Mouse (Mus musculus) heart, embryonic 12.5 days (tissue): Measurements from ENCODE around the gene Faah. TPM values are rescaled to one million over a fixed set of nuclear protein-coding genes. Genes with fewer than 3 reads are reported as not detected.

ENCODE experiments used
- ATAC-seq: fragments of 200-750 bp; cut with Nextera tagmentation; 2 replicates; pipeline ENCODE4 v1.8.0; 2017; ENCODE audit warnings: moderate TSS enrichment, moderate library complexity; ENCODE audit not compliant: insufficient number of reproducible peaks, low FRiP score
- H3K27ac ChIP-seq: fragments of 300-500 bp; sonication (generic); 2 replicates; pipeline ENCODE4 v1.5.1; 2016; ENCODE audit warnings: mild to moderate bottlenecking, moderate library complexity; ENCODE audit not compliant: poor library complexity, severe bottlenecking
- H3K27me3 ChIP-seq: fragments of 300-500 bp; sonication (generic); replicated peaks from 2 replicates; pipeline ENCODE4 v1.6.1; 2016; ENCODE audit warnings: mild to moderate bottlenecking, moderate library complexity
- H3K36me3 ChIP-seq: fragments of 300-500 bp; sonication (generic); 2 replicates; pipeline ENCODE4 v1.6.1; 2016; ENCODE audit warnings: mild to moderate bottlenecking, moderate library complexity
- H3K4me1 ChIP-seq: fragments of 300-500 bp; sonication (generic); replicated peaks from 2 replicates; pipeline ENCODE4 v1.6.1; 2016; ENCODE audit warnings: mild to moderate bottlenecking
- H3K4me2 ChIP-seq: fragments of 300-500 bp; sonication (generic); 2 replicates; pipeline ENCODE4 v1.6.1; 2016; ENCODE audit warnings: mild to moderate bottlenecking, moderate library complexity
- H3K4me3 ChIP-seq: fragments of 300-500 bp; sonication (generic); 2 replicates; pipeline ENCODE4 v1.5.1; 2016; ENCODE audit warnings: mild to moderate bottlenecking
- H3K9ac ChIP-seq: fragments of 300-500 bp; sonication (generic); 2 replicates; pipeline ENCODE4 v1.6.1; 2016; ENCODE audit warnings: mild to moderate bottlenecking, moderate library complexity
- H3K9me3 ChIP-seq: fragments of 300-500 bp; sonication (generic); replicated peaks from 2 replicates; pipeline ENCODE4 v1.6.1; 2016; ENCODE audit warnings: mild to moderate bottlenecking, moderate library complexity
- WGBS: fragments of 180-500 bp; shearing (Covaris S2); methylation state at CpG from one replicate; pipeline ENCODE4 v1.1.7; 2016; 5-methylcytosine and 5-hydroxymethylcytosine counted together
- polyA plus RNA-seq: library from polyadenylated mRNA; unstranded; fragments of >200 nt; fragmentation: Nextera tagmentation; extraction: Ambion mirVana; gene quantifications from 2 replicates; pipeline ENCODE4 v1.2.1, GENCODE M21; 2016

Gene Faah
- polyA plus RNA-seq, 1 experiment from 2014 or later, result 1.3 TPM

- no peaks in the 10 kb centered on the region for H3K36me3 ChIP-seq
- peaks cover 99% of the 10 kb centered on the region for H3K27me3 ChIP-seq
- no peak overlapping the region for H3K27ac ChIP-seq
- no peak overlapping the region for H3K9ac ChIP-seq
- no peak for ATAC-seq
- H3K9me3 ChIP-seq, result no peaks in the 10 kb centered on the region
- WGBS, result 9% methylated on average over 9 of the region's 9 CpGs
- no peak overlapping the region for H3K4me3 ChIP-seq
- H3K4me1 ChIP-seq, result peaks cover 21% of the 10 kb centered on the region; the same call in 1 of the 2 replicates
- no peak overlapping the region for H3K4me2 ChIP-seq
Observed at GRCm38 (mm10) chr4:115941242-115941820, 76.4 kb downstream of the Faah start.

DNA sequence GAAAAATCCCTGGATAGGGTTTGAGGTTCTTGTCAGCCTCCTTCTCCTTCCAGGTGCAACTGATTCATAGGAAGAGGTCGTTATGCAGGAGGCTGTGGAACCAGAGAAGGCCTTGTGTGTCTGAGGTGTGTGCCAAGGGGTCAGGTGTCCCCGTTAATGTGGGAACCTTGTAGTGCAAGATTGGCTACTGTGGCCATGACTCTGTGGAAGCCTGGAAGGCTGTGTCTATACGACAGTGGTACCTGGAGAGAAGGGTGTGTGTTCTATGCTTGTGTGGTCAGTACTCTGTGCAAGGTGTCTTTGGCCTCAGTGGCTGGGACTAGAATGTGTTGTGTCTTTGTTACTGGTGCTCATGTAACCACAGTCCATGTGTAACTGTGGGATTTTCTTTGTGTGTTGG lies 77.0 kb downstream of the Faah start:
- WGBS, result 10% methylated on average over 3 of the region's 3 CpGs
- ATAC-seq, result no peak
- Histone ChIP-seq H3K9ac (no peak overlapping the region), H3K27me3 (peaks cover 98% of the 10 kb centered on the region), H3K4me1 (peaks cover 26% of the 10 kb centered on the region; the same call in 1 of the 2 replicates), H3K9me3 (no peaks in the 10 kb centered on the region), H3K4me3 (no peak overlapping the region), H3K4me2 (no peak overlapping the region), H3K36me3 (no peaks in the 10 kb centered on the region), H3K27ac (no peak overlapping the region)

GRCm38 (mm10) chr4:115939295-115940102 lies 78.2 kb downstream of the Faah start, which contains the start of gene Dmbx1:
Dmbx1 (minus strand) TSS chr4:115939926.
- Histone ChIP-seq H3K27ac (no peak within 1 kb of the TSS), H3K4me1 (peaks cover 27% of the 10 kb centered on the region; the same call in 1 of the 2 replicates), H3K9me3 (no peaks in the 10 kb centered on the region), H3K9ac (no peak within 1 kb of the TSS), H3K4me3 (peak within 1 kb of the TSS; percentile 50), H3K36me3 (no peaks in the 10 kb centered on the region), H3K4me2 (peak within 1 kb of the TSS; percentile 78), H3K27me3 (peaks cover 98% of the 10 kb centered on the region)
- under 1% methylated on average over 71 of the region's 71 CpGs for WGBS
- ATAC-seq, result no peak

DNA sequence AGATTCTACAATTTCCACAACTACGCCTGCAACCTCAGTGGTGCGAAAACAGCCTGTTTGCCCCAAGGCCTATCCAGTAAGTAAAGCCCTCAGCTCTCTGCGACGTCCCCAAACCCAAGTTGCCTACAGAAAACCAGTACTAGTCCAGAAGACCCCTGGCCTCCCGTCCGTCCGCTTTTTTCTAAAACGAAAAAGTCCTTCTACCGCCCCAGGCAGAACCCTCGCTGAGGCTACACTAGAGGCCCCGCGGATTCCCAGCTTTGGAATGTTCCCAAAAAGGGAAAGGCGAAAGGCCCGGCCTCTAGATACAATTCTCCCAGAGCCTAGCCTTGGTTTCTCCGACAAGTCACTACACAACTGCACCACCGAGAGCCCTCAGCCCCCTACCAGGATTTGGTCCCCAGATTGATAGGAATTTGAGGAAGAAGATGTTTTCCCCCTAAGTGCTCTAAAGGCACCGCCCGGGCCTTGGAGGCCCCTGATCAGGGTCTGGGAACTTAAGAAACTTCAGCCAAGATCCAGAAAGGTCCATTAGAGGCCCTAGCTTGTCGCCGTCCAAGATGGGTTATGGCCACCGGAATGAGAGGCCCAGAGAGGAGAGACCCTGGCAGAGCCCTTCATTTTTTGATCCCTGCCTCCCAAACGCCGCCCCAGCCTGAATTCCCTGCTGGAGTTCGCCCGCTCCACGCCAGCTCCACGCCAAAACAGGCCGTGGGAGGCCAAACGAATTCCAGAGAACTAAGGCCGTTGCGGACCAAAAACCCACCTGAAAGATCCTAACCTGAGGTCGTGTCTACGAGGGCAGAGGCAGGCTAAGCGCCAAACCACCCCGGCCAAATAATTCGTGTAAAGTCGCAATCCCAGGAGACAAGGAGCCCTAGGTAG lies 79.2 kb downstream of the Faah start:
- H3K27me3 ChIP-seq, result peaks cover 98% of the 10 kb centered on the region
- H3K27ac ChIP-seq, result no peak overlapping the region
- H3K4me1 ChIP-seq, result peaks cover 24% of the 10 kb centered on the region; the same call in 1 of the 2 replicates
- H3K36me3 ChIP-seq, result no peaks in the 10 kb centered on the region
- peak overlapping the region; percentile 78; the same call in 1 of the 2 replicates for H3K4me2 ChIP-seq
- no peaks in the 10 kb centered on the region for H3K9me3 ChIP-seq
- 3% methylated on average over 37 of the region's 37 CpGs for WGBS
- 0 out of 2 replicates have a peak overlapping the region, but pooled peaks have one; percentile 50 for H3K4me3 ChIP-seq
- H3K9ac ChIP-seq, result no peak overlapping the region
- no peak for ATAC-seq

DNA sequence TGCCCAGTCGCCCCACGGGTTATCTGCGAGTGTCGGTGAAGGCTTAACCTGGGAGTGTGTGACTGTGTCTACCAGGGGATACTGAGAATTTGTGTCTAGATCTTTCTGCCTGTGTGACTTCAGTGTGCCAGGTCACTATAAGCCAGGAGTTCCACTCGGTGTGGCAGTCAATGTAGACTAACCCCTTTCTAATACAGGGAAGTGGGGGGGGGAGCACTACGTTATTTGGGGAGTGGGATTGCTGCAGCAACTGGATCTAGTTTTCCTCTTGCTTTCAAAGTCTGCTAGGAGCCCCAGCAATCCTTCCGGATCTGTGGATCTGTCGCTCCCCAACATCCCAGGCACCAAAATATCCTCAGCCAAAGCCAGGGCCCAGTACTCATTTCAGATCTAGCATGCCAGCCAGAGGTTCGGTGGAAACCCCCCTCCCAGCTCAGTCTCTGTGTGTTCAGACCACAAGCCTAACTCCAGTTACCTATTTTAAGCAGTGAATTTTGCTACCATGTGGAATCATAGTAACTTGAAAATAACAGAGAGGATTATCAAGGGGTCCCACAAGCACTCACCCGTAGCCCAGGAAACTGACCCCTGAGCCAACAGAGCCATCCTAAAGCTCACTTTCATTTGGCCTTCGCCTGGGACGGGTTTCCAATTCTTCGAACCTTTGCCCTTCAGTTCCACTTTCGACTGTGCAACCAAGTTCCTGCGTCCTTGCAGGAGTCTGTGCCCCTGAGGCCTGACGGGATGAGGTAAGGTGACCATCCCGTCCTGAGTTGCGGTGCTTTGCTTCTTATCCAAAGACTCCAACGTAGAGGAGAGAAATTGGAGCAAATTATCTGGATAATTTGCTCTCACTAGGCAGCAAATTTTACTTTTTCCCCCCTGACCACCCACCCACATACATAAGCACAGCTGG lies 80.4 kb downstream of the Faah start:
- Histone ChIP-seq H3K4me2 (no peak overlapping the region), H3K27me3 (peaks cover 98% of the 10 kb centered on the region), H3K4me3 (peak overlapping the region; percentile 14; the same call in 1 of the 2 replicates), H3K9me3 (no peaks in the 10 kb centered on the region), H3K4me1 (peaks cover 24% of the 10 kb centered on the region; the same call in 1 of the 2 replicates), H3K27ac (no peak overlapping the region), H3K36me3 (no peaks in the 10 kb centered on the region), H3K9ac (no peak overlapping the region)
- 5% methylated on average over 19 of the region's 19 CpGs for WGBS
- ATAC-seq, result no peak

GRCm38 (mm10) chr4:115936646-115937045 lies 81.1 kb downstream of the Faah start:
- no peak for ATAC-seq
- H3K4me2 ChIP-seq, result peak overlapping the region; percentile 44
- H3K9ac ChIP-seq, result no peak overlapping the region
- no peaks in the 10 kb centered on the region for H3K36me3 ChIP-seq
- peaks cover 24% of the 10 kb centered on the region; the same call in 1 of the 2 replicates for H3K4me1 ChIP-seq
- H3K27ac ChIP-seq, result no peak overlapping the region
- H3K9me3 ChIP-seq, result no peaks in the 10 kb centered on the region
- H3K27me3 ChIP-seq, result peaks cover 98% of the 10 kb centered on the region
- H3K4me3 ChIP-seq, result peak overlapping the region; percentile 14
- 1% methylated on average over 20 of the region's 20 CpGs for WGBS

- H3K4me1 ChIP-seq, result peaks cover 24% of the 10 kb centered on the region; the same call in 1 of the 2 replicates
- H3K9me3 ChIP-seq, result no peaks in the 10 kb centered on the region
- H3K36me3 ChIP-seq, result no peaks in the 10 kb centered on the region
- WGBS, result under 1% methylated on average over 36 of the region's 36 CpGs
- peak overlapping the region; percentile 14 for H3K4me3 ChIP-seq
- no peak for ATAC-seq
- no peak overlapping the region for H3K9ac ChIP-seq
- H3K27me3 ChIP-seq, result peaks cover 98% of the 10 kb centered on the region
- H3K27ac ChIP-seq, result no peak overlapping the region
- peak overlapping the region; percentile 44 for H3K4me2 ChIP-seq
Observed at GRCm38 (mm10) chr4:115935835-115936581, 81.7 kb downstream of the Faah start.

GRCm38 (mm10) chr4:115931556-115932088 lies 86.1 kb downstream of the Faah start:
- H3K4me3 ChIP-seq, result no peak overlapping the region
- H3K27ac ChIP-seq, result no peak overlapping the region
- peaks cover 99% of the 10 kb centered on the region for H3K27me3 ChIP-seq
- no peak overlapping the region for H3K9ac ChIP-seq
- H3K9me3 ChIP-seq, result no peaks in the 10 kb centered on the region
- H3K4me1 ChIP-seq, result peaks cover 9% of the 10 kb centered on the region; the same call in 1 of the 2 replicates
- no peaks in the 10 kb centered on the region for H3K36me3 ChIP-seq
- ATAC-seq, result no peak
- H3K4me2 ChIP-seq, result no peak overlapping the region
- WGBS, result 49% methylated on average over 13 of the region's 13 CpGs

DNA sequence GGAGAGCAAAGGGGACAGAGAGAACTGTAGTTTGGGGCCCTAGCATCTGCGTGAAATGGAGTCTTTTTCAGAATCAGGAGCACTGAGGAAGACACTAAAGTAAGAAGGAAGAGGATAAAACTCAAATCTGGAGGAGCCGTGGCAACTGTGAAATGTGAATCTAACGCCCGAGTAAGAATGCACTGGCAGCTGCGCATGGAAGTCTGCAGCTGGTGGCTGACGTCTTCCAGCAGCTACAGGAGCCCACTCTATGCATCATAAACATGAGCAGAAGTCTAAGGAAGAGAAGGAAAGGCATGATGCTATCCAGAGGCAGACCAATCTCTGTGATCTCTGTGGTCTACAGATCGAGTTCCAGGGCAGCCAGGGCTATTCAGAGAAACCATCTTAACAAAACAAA lies 90.1 kb downstream of the Faah start:
- no peak overlapping the region for H3K27ac ChIP-seq
- no peak overlapping the region for H3K9ac ChIP-seq
- ATAC-seq, result no peak
- no peaks in the 10 kb centered on the region for H3K9me3 ChIP-seq
- peaks cover 95% of the 10 kb centered on the region for H3K27me3 ChIP-seq
- H3K4me1 ChIP-seq, result no peaks in the 10 kb centered on the region
- 47% methylated on average over 7 of the region's 7 CpGs for WGBS
- no peaks in the 10 kb centered on the region for H3K36me3 ChIP-seq
- H3K4me3 ChIP-seq, result no peak overlapping the region
- no peak overlapping the region for H3K4me2 ChIP-seq
